Mouse (Mus musculus) brain, embryonic 14.5 days (tissue): ENCODE results near the gene Acot4.

Experiments
- CTCF ChIP-seq: fragments of 200-500 bp; IDR thresholded peaks from 2 replicates; pipeline ENCODE4 v1.5.1; 2012; ENCODE audit warnings: inconsistent platforms, mild to moderate bottlenecking, moderate library complexity, borderline replicate concordance; ENCODE audit not compliant: insufficient read depth, insufficient read length; ENCODE audit errors: extremely low read depth
- POLR2A ChIP-seq: fragments of 200-500 bp; IDR thresholded peaks from 2 replicates; pipeline ENCODE4 v1.6.1; 2012; ENCODE audit warnings: mild to moderate bottlenecking, inconsistent platforms, borderline replicate concordance; ENCODE audit not compliant: poor library complexity, insufficient read depth, insufficient read length, severe bottlenecking; ENCODE audit errors: extremely low read depth

DNA sequence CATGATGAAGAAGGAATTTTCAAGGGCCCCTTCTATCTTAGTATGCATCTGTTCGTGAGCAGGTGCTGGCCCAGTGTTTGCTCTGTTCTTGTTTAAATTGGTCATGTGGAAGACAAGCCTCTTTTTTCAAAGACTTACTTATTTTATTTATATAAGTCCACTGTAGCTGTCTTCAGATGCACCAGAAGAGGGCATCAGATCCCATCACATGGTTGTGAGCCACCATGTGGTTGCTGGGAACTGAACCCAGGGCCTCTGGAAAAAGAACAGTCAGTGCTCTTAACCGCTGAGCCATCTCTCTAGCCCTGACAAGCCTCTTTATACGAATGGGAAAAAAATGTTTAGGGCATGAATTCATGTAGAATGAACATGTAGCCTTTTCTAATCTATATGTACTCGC is 48.8 kb upstream of the Acot4 start:
- TF ChIP-seq POLR2A, result no peak
- no peak for TF ChIP-seq CTCF
